Mouse (Mus musculus): ENCODE measurements at regions not wholly inside any gene's neighbourhood (a gene's known extent, or its start where the extent isn't known, plus 50 kb on each side); places are given as distances from the start of the nearest gene placed in this dataset.
"Not testable (repeated sequence)": the region's sequence is repeated elsewhere in the genome, so short reads cannot be mapped to it uniquely, and the experiment has no call there.

- DNase-seq (ENCODE audit: low spot score in 2 of 2), result no peak
Measured at GRCm38 (mm10) chr14:104410730-104411129, 57.1 kb downstream of the Pou4f1 start.

GRCm38 (mm10) chr14:104410292-104410691, 57.5 kb downstream of the Pou4f1 start:
- no peak for DNase-seq (ENCODE audit: low spot score in 2 of 2)

GRCm38 (mm10) chr14:104406062-104406461, 61.7 kb downstream of the Pou4f1 start:
- no peak for DNase-seq (ENCODE audit: low spot score in 2 of 2)

GRCm38 (mm10) chr14:104389297-104390071, 78.3 kb downstream of the Pou4f1 start:
- no peak for DNase-seq (ENCODE audit: low spot score in 2 of 2)

- DNase-seq (ENCODE audit: low spot score in 2 of 2), result no peak
Measured at GRCm38 (mm10) chr14:104388879-104389278, 78.9 kb downstream of the Pou4f1 start.

- no peak for DNase-seq (ENCODE audit: low spot score in 2 of 2)
Measured at GRCm38 (mm10) chr14:104380986-104381385, 86.8 kb downstream of the Pou4f1 start.

- no peak for DNase-seq (ENCODE audit: low spot score in 2 of 2)
Measured at GRCm38 (mm10) chr14:104372776-104373175, 95.0 kb downstream of the Pou4f1 start.

- no peak for DNase-seq (ENCODE audit: low spot score in 2 of 2)
Measured at GRCm38 (mm10) chr14:104356636-104357035, 111.2 kb downstream of the Pou4f1 start.

- DNase-seq (ENCODE audit: low spot score in 2 of 2), result not testable (repeated sequence)
Measured at GRCm38 (mm10) chr14:104336783-104337182, 131.0 kb downstream of the Pou4f1 start.

GRCm38 (mm10) chr14:104326089-104326488, 141.7 kb downstream of the Pou4f1 start:
- no peak for DNase-seq (ENCODE audit: low spot score in 2 of 2)

- no peak for DNase-seq (ENCODE audit: low spot score in 2 of 2)
Measured at GRCm38 (mm10) chr14:104300141-104300540, 167.7 kb downstream of the Pou4f1 start.

- no peak for DNase-seq (ENCODE audit: low spot score in 2 of 2)
Measured at GRCm38 (mm10) chr14:104298312-104298711, 169.5 kb downstream of the Pou4f1 start.

- no peak for DNase-seq (ENCODE audit: low spot score in 2 of 2)
Measured at GRCm38 (mm10) chr14:104297316-104298311, 170.2 kb downstream of the Pou4f1 start.

GRCm38 (mm10) chr14:104293814-104294213, 174.0 kb downstream of the Pou4f1 start:
- no peak for DNase-seq (ENCODE audit: low spot score in 2 of 2)

GRCm38 (mm10) chr14:104293147-104293546, 174.7 kb downstream of the Pou4f1 start:
- no peak for DNase-seq (ENCODE audit: low spot score in 2 of 2)

- no peak for DNase-seq (ENCODE audit: low spot score in 2 of 2)
Measured at GRCm38 (mm10) chr14:104280353-104280752, 187.4 kb downstream of the Pou4f1 start.

- no peak for DNase-seq (ENCODE audit: low spot score in 2 of 2)
Measured at GRCm38 (mm10) chr14:104279890-104280289, 187.9 kb downstream of the Pou4f1 start.

GRCm38 (mm10) chr14:104274752-104275151, 193.0 kb downstream of the Pou4f1 start:
- DNase-seq (ENCODE audit: low spot score in 2 of 2), result no peak

GRCm38 (mm10) chr14:104264919-104265764, 202.7 kb downstream of the Pou4f1 start:
- no peak for DNase-seq (ENCODE audit: low spot score in 2 of 2)

- DNase-seq (ENCODE audit: low spot score in 2 of 2), result no peak
Measured at GRCm38 (mm10) chr14:104216965-104217364, 250.8 kb downstream of the Pou4f1 start.

GRCm38 (mm10) chr14:104210719-104211118, 257.1 kb downstream of the Pou4f1 start:
- DNase-seq (ENCODE audit: low spot score in 2 of 2), result no peak
